Mouse (Mus musculus) heart, postnatal 0 days (tissue): Measurements from ENCODE around the gene Pga5.

ENCODE experiments used
- CTCF ChIP-seq: IDR thresholded peaks from 2 replicates; pipeline ENCODE4 v1.5.1; 2016; ENCODE audit warnings: antibody characterized with exemption, control low read depth, low read depth
- EP300 ChIP-seq: IDR thresholded peaks from 2 replicates; pipeline ENCODE4 v1.6.1; 2016; ENCODE audit warnings: antibody characterized with exemption, low read depth

DNA sequence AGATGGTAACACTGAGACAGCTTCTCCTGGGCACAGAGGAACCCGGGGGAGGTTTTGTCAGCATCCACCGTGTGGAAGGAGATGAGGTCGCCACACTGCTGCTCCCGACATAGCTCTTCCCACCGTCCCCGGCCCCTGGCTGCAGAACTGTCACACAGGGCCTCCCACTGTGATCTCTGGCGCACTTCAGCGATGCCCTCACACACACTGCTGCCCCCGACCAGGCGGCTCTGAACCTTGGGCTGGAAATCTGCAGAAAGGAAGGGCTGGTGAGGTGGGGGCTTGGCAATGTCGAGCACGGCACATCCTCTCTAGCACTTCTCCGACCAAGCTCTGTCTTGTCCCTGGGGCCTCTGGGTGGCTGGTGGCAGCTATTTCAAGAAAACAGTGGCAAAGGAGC, 45.2 kb upstream of the Pga5 start:
- TF ChIP-seq EP300 (no peak), CTCF (no peak)
